8 mouse cellular contexts compared by ENCODE assay signal in the genomic region with DNA sequence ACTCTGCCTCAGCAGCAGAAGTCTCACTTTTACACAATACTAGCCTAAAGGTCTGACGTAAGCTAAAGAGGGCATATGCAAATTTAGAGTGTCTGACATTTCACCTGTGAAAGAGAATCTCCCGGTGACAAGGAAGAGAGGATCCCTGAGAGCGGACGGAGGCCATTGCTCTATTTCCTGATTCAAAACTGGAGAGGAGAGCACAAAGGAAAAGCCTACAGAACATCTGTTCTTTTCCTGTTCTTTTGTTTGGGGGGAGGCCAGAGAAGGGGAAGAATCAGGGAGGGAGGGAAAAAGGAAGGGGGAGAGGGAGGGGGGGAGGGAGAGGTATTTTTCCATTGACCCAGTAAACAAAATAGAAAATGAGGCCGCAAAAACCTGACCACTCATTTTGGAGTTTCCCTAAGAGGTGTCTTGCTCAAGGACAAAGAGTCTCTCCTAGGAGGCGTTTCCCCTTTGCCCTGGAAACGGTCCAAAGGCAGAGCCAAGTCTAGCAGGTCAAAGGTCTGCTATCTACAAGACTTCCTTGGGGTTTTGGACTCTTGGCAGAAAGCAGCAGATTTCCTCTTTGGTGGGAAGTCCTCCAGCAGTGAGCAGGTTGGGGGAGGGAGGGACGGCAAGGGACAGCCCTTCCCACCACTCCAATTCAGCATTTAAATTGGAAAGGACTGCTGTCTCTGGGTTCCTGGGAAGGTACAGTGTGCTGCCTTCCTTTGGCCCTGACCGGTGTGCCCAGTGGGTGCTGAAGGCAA. TPM values are rescaled to one million over a fixed set of nuclear protein-coding genes. Genes with fewer than 3 reads are reported as not detected.
DNase-seq lines count a peak whose midpoint lies in the region; ATAC-seq lines count a peak whose summit lies in the region.

No protein-coding gene starts in this region.

- ATAC-seq in heart, embryonic 13.5 days (ENCODE audit: extremely low read depth, insufficient number of reproducible peaks, low FRiP score, low TSS enrichment) = no peak

- peak; percentile 40 for DNase-seq in ovary, adult 18-20 months (ENCODE audit: low spot score)
- DNase-seq in ovary, postnatal 10 days (ENCODE audit: low spot score) = no peak
- DNase-seq in limb, embryonic 10.5 days (ENCODE audit: low spot score) = no peak
- DNase-seq in testis, postnatal 14 days (ENCODE audit: low spot score) = peak; percentile 59
- DNase-seq in urinary bladder, adult 2 months (ENCODE audit: low spot score) = no peak
- no peak for DNase-seq in urinary bladder, postnatal 10 days (ENCODE audit: low spot score)
- no peak for DNase-seq in cerebellum, postnatal 36 days

- H3K9me3 ChIP-seq in heart, embryonic 13.5 days = no peaks in the 10 kb centered on the region
- H3K9me3 ChIP-seq in limb, embryonic 10.5 days (replicated peaks) = no peaks in the 10 kb centered on the region

- no peaks in the 10 kb centered on the region for H3K36me3 ChIP-seq in heart, embryonic 13.5 days
- H3K36me3 ChIP-seq in limb, embryonic 10.5 days = no peaks in the 10 kb centered on the region

- H3K4me2 ChIP-seq in heart, embryonic 13.5 days = no peak overlapping the region

- peaks cover 34% of the 10 kb centered on the region for H3K4me1 ChIP-seq in heart, embryonic 13.5 days
- H3K4me1 ChIP-seq in limb, embryonic 10.5 days = peaks cover 42% of the 10 kb centered on the region

- WGBS in heart, embryonic 13.5 days = 53% methylated on average over 9 of the region's 9 CpGs
- 78% methylated on average over 9 of the region's 9 CpGs for WGBS in limb, embryonic 10.5 days

- H3K4me3 ChIP-seq in heart, embryonic 13.5 days = no peak overlapping the region
- no peak overlapping the region for H3K4me3 ChIP-seq in limb, embryonic 10.5 days

- no peak overlapping the region for H3K9ac ChIP-seq in heart, embryonic 13.5 days

- no peaks in the 10 kb centered on the region; the same call in 1 of the 2 replicates for H3K27me3 ChIP-seq in heart, embryonic 13.5 days (replicated peaks)
- H3K27me3 ChIP-seq in limb, embryonic 10.5 days (ENCODE audit: low read depth, poor library complexity, severe bottlenecking) = peaks cover 3% of the 10 kb centered on the region; the same call in 1 of the 2 replicates

- H3K27ac ChIP-seq in heart, embryonic 13.5 days (replicated peaks) = peak overlapping the region; percentile 55
- peak overlapping the region; percentile 46; the same call in 1 of the 2 replicates for H3K27ac ChIP-seq in limb, embryonic 10.5 days

RNA-seq across cellular contexts. Expression of a gene that starts 54.4 kb away (rescaled TPM):
- 4.0 TPM in 2 replicates for polyA plus RNA-seq in heart, embryonic 13.5 days (2015; fragmentation: Nextera tagmentation; extraction: Ambion mirVana)
- 2.5 and 4.3 TPM in 2 replicates for polyA plus RNA-seq in limb, embryonic 10.5 days (2016; fragmentation: Nextera tagmentation; extraction: Ambion mirVana)
- polyA plus RNA-seq in urinary bladder, adult 2 months (2012; rRNA removed) = 7.4 and 9.3 TPM in 2 replicates

Comparison
In these comparisons a context has a peak if more than half of its experiments do, and no peak if none do; other contexts are left out.
1. DNase-seq: peak in ovary, adult 18-20 months (single experiment) and testis, postnatal 14 days (single experiment); none in ovary, postnatal 10 days (single experiment), limb, embryonic 10.5 days (single experiment), urinary bladder, adult 2 months (single experiment), urinary bladder, postnatal 10 days (single experiment) and cerebellum, postnatal 36 days (0 of 2).